Mouse (Mus musculus) E14TG2a.4 (cell line): ENCODE results near the gene Dph7.

Experiments
- CTCF ChIP-seq: conservative IDR thresholded peaks from 2 replicates; pipeline ENCODE4 v1.5.1; 2014; ENCODE audit warnings: low read length
- NANOG ChIP-seq: IDR thresholded peaks from 2 replicates; pipeline ENCODE4 v1.6.1; 2014; ENCODE audit warnings: borderline replicate concordance, low read length, mixed read lengths
- POU5F1 ChIP-seq: IDR thresholded peaks from 2 replicates; pipeline ENCODE4 v1.6.1; 2014; ENCODE audit warnings: low read length, borderline replicate concordance

GRCm38 (mm10) chr2:24952537-24953055 lies 9.6 kb upstream of the Dph7 start:
- no peak for TF ChIP-seq CTCF
- no peak for TF ChIP-seq POU5F1
- no peak for TF ChIP-seq NANOG
